Mouse (Mus musculus) spleen, adult 12 weeks (tissue): Measurements from ENCODE around the gene Syt17.
"Not testable (repeated sequence)": the region's sequence is repeated elsewhere in the genome, so short reads cannot be mapped to it uniquely, and the experiment has no call there.

Experiments
- DNase-seq: peaks from one replicate; pipeline ENCODE4 v3.0.0; 2022; ENCODE audit warnings: low spot score

Syt17 gene

GRCm38 (mm10) chr7:118380056-118380455 is 68.0 kb downstream of the Syt17 start:
- no peak for DNase-seq

DNA sequence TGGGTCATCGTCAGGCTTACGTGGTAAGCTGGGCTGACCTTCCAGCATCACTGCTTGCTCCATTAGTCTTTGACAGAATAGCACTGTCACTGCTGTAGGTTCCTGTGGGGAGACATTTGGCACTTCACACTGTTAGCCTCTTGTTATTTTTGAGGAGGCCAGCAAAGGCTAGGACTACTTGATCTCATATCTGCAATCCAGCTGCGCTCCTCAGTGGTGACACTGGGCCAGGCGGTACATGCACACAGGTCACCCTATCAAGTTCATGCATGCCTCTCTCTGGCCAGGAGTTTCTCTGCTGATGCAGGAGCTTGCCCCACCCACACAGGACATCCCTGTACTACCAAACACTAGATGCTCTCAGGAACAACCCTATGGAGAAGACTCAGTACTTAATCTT is 71.4 kb downstream of the Syt17 start:
- no peak for DNase-seq

- no peak for DNase-seq
These were observed 72.7 kb downstream of the Syt17 start for GRCm38 (mm10) chr7:118375341-118375740.

GRCm38 (mm10) chr7:118371361-118371760 is 76.7 kb downstream of the Syt17 start:
- no peak for DNase-seq

- no peak for DNase-seq
These were observed 78.3 kb downstream of the Syt17 start for GRCm38 (mm10) chr7:118369705-118370104.

- no peak for DNase-seq
These were observed 82.1 kb downstream of the Syt17 start for GRCm38 (mm10) chr7:118365902-118366301.

DNA sequence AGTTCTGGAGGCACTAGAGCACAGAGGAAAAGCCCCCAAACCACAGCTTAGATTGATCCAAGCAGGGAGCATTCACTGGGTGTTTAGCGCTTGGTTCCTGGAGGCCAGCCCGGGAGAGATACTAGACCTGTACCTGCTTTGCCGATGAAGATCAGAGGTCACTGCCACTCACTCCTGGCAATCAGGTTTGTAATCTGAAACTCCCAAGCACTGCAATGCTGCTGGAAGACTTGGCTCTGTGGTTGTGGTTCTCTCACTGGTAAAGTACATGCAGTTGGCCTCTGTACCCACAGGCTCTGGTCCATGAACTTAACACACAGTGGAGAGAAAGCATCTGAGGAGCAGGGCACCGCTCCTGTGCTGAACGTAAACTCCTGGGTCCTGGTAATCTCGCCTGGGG is 82.8 kb downstream of the Syt17 start:
- no peak for DNase-seq

- no peak for DNase-seq
These were observed 83.5 kb downstream of the Syt17 start for GRCm38 (mm10) chr7:118364353-118365007.

- DNase-seq = no peak
These were observed 84.3 kb downstream of the Syt17 start for GRCm38 (mm10) chr7:118363587-118364233.

GRCm38 (mm10) chr7:118362931-118363330 is 85.1 kb downstream of the Syt17 start:
- DNase-seq = no peak

DNA sequence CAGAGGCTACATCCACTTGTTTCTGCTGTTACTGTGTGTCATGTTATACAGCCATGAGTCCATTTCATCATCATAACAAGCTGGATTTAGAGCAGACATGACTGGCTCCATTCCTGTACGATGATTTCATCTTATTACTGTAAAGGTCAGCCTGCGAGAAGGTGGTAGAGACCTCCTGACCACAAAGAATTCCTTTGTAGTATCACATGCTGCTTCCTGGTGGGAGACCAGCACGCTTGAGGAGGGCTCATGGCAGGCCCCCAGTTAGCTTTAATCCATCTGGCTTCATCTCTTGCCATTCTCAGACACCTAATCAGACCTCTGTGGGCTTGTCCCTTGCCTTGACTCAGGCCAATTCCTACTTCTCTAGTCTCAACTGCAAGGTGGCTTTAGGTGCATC is 85.8 kb downstream of the Syt17 start:
- no peak for DNase-seq

DNA sequence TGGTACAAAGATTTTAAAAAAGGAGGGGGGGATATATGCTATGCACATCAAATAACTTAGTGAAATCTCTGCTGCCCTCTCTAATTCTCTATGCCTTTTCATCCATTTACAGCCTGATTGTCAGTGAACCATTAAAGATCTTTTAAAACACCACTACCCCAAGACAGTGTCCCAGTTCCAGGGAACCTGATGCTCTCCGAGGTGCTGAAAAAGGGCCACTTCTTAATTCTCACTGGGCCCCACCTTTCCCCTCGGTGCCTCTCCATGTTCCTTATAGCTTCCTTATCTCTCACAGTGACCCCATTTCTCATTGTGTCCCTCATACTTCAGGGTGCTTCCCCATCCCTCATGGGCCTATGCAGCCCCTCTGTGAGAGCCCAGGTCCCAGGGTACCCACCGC is 89.0 kb downstream of the Syt17 start:
- DNase-seq = no peak

- not testable (repeated sequence) for DNase-seq
These were observed 91.5 kb downstream of the Syt17 start for GRCm38 (mm10) chr7:118356410-118357005.

GRCm38 (mm10) chr7:118350840-118351239 is 97.2 kb downstream of the Syt17 start:
- no peak for DNase-seq

DNA sequence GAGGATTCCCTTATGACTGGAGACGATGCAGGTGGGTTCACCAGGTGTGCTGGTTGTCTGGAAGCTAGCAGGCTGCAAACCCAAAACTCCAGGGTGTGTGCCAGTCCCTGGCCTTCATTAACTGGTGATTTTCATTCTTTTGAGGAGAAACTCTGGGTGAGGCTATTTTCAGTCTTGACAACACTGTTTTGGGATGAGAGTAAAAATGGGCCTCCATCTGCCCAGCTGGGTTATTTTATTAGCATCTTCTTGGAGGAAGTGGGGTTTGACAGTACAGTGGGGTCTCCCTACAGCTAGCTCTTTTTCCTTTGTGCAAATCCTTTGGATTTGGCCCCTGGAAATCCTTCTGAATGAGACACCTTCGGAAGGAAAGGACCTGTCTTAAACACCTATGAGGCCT is 101.1 kb downstream of the Syt17 start:
- no peak for DNase-seq

GRCm38 (mm10) chr7:118346432-118346831 is 101.6 kb downstream of the Syt17 start:
- DNase-seq = no peak

DNA sequence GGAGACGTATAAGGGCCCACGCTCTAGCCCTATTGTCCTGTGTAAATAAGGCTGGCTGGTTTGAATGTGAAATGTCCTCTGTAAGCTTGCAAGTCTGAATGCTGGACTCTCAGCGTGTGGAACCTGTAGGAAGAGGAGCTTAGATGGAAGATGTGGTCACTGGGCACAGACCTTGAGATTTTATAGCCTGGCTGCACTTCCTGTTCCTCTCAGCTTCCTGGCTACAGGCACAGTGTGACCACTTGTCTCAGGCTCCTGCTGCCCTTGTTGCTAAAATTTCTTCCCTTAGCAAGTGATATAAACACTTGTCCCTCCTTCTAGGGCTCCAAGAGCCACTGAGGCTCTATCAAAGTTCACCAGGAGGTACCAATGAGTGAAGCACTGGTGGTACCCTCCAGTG is 102.6 kb downstream of the Syt17 start:
- DNase-seq = no peak

GRCm38 (mm10) chr7:118344701-118345100 is 103.3 kb downstream of the Syt17 start:
- DNase-seq = no peak
